ENCODE assay signal across 9 mouse cellular contexts in the genomic region with DNA sequence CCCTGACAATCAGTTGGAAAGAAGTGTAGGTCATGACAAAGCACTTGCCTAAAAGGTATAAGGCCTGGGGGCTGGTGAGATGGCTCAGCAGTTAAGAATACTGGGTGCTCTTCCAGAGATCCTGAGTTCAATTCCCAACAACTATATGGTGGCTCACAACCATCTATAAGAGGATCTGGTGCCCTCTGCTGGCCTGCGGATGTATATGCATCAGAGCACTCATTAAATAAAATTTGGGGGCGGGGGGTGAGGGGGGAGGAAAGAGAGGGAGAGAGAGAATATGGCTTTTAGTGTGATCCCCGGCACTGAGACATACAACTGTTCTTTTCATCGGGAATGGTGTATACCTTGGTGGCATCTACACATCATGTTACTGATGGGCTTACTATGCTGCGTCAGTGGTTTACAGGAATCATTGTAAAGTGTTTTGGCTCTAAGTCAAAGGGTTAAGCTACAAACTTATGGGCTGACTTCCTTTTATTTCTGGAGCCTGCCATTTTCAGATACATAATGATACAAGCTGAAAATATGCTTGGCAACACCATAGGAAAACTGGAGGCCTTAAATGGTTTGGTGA. TPM values are rescaled to one million over a fixed set of nuclear protein-coding genes. Genes with fewer than 3 reads are reported as not detected.
DNase-seq lines count a peak whose midpoint lies in the region; ATAC-seq lines count a peak whose summit lies in the region.
"Had no signal": no experiment of that assay in that cellular context is flagged by ENCODE, and none has a peak within 500 bp of the region (broad histone marks: within the 10 kb centered on the region; RNA-seq: fewer than 3 reads in every experiment).

No protein-coding gene starts in this region.

- no peaks in the 10 kb centered on the region for H3K9me3 ChIP-seq in liver, embryonic 11.5 days (ENCODE audit: control insufficient read depth, low read length)
- no peaks in the 10 kb centered on the region for H3K9me3 ChIP-seq in forebrain, embryonic 11.5 days (ENCODE audit: control insufficient read depth, low read length)
- H3K9me3 ChIP-seq: liver, embryonic 15.5 days; stomach, embryonic 15.5 days had no signal

- H3K4me3 ChIP-seq in liver, embryonic 11.5 days (ENCODE audit: low read depth, low read length), result no peak overlapping the region
- no peak overlapping the region for H3K4me3 ChIP-seq in forebrain, embryonic 11.5 days (ENCODE audit: low read depth, low read length)
- H3K4me3 ChIP-seq: liver, embryonic 15.5 days; stomach, embryonic 15.5 days had no signal

- H3K36me3 ChIP-seq in liver, embryonic 11.5 days (ENCODE audit: control insufficient read depth, insufficient read depth, low read length), result 0 out of 2 replicates have a peak, but pooled peaks cover 3% of the 10 kb centered on the region
- no peaks in the 10 kb centered on the region for H3K36me3 ChIP-seq in forebrain, embryonic 11.5 days (ENCODE audit: control insufficient read depth, insufficient read depth, low read length)
- H3K36me3 ChIP-seq: liver, embryonic 15.5 days; stomach, embryonic 15.5 days had no signal

- ATAC-seq in liver, embryonic 11.5 days (replicated peaks; ENCODE audit: low FRiP score), result no peak
- ATAC-seq in CD4-positive, CD25-positive, alpha-beta regulatory T cell, adult 4 months, result peak; percentile 53
- peak; percentile 62 for ATAC-seq in megakaryocyte progenitor cell, adult 5-6 weeks (replicated peaks; ENCODE audit: poor library complexity)
- no peak for ATAC-seq in forebrain, embryonic 11.5 days (replicated peaks; ENCODE audit: low FRiP score)

- 72% methylated on average over 5 of the region's 5 CpGs for WGBS in liver, embryonic 11.5 days
- 71% methylated on average over 5 of the region's 5 CpGs for WGBS in forebrain, embryonic 11.5 days

- DNase-seq in liver (peak; percentile 50), ZHBTc4 (ENCODE audit: low read depth, low spot score) (peak; percentile 33)
- no peak for DNase-seq in liver, embryonic 11.5 days (ENCODE audit: low spot score)
- DNase-seq in frontal cortex, postnatal 14 days (ENCODE audit: low spot score in 2 of 2), result no peak
- no peak for DNase-seq in forebrain, embryonic 11.5 days (ENCODE audit: low spot score)

- H3K4me2 ChIP-seq in liver, embryonic 11.5 days, result no peak overlapping the region
- no peak overlapping the region for H3K4me2 ChIP-seq in forebrain, embryonic 11.5 days (ENCODE audit: low read depth, low read length, severe bottlenecking)
- H3K4me2 ChIP-seq: liver, embryonic 15.5 days; stomach, embryonic 15.5 days had no signal

- no peak overlapping the region for H3K27ac ChIP-seq in liver, embryonic 11.5 days (ENCODE audit: low read depth, low read length)
- no peak overlapping the region for H3K27ac ChIP-seq in forebrain, embryonic 11.5 days (ENCODE audit: low read depth, low read length)
- H3K27ac ChIP-seq: liver, embryonic 15.5 days; stomach, embryonic 15.5 days had no signal

- H3K9ac ChIP-seq in liver, embryonic 11.5 days (ENCODE audit: low read depth, low read length), result no peak overlapping the region
- no peak overlapping the region for H3K9ac ChIP-seq in forebrain, embryonic 11.5 days (ENCODE audit: low read length)
- H3K9ac ChIP-seq: liver, embryonic 15.5 days; stomach, embryonic 15.5 days had no signal

- no peaks in the 10 kb centered on the region for H3K27me3 ChIP-seq in liver, embryonic 11.5 days (replicated peaks; ENCODE audit: control insufficient read depth, insufficient read depth, low read length)
- no peaks in the 10 kb centered on the region for H3K27me3 ChIP-seq in forebrain, embryonic 11.5 days (ENCODE audit: control insufficient read depth, insufficient read depth, low read length)
- H3K27me3 ChIP-seq: liver, embryonic 15.5 days; stomach, embryonic 15.5 days had no signal

- 0 out of 2 replicates have a peak, but pooled peaks cover 2% of the 10 kb centered on the region for H3K4me1 ChIP-seq in liver, embryonic 11.5 days (replicated peaks; ENCODE audit: control insufficient read depth, insufficient read depth, low read length)
- 0 out of 2 replicates have a peak, but pooled peaks cover 2% of the 10 kb centered on the region for H3K4me1 ChIP-seq in forebrain, embryonic 11.5 days (replicated peaks; ENCODE audit: control insufficient read depth, insufficient read depth, low read length)
- H3K4me1 ChIP-seq: stomach, embryonic 15.5 days had no signal

RNA-seq across cellular contexts. Expression of a gene that starts 19.3 kb away (rescaled TPM):
- polyA plus RNA-seq in liver, embryonic 11.5 days (2014; fragmentation: Nextera tagmentation; extraction: Ambion mirVana), result 3.9 and 4.8 TPM in 2 replicates
- polyA plus RNA-seq in CD4-positive, CD25-positive, alpha-beta regulatory T cell, adult 4 months (2017; shearing (Covaris generic)), result 10 to 100 TPM; 57.3 to 62.9 TPM
- 5.8 and 6.4 TPM in 2 replicates for total RNA-seq in megakaryocyte progenitor cell, adult 5-6 weeks (2015)
- 4.7 and 6.8 TPM in 2 replicates for total RNA-seq in megakaryocyte progenitor cell, adult 5-6 weeks (2017)
- polyA plus RNA-seq in forebrain, embryonic 11.5 days (2014; fragmentation: Nextera tagmentation; extraction: Ambion mirVana), result 13.6 and 19.1 TPM in 2 replicates

RNA-seq across cellular contexts. Expression of a gene that starts 19.4 kb away (rescaled TPM):
- polyA plus RNA-seq in liver, embryonic 11.5 days (2014; fragmentation: Nextera tagmentation; extraction: Ambion mirVana), result 20.6 and 23.1 TPM in 2 replicates
- 10 to 100 TPM; 13.8 to 14.3 TPM for polyA plus RNA-seq in CD4-positive, CD25-positive, alpha-beta regulatory T cell, adult 4 months (2017; shearing (Covaris generic))
- 13.4 and 23.6 TPM in 2 replicates for total RNA-seq in megakaryocyte progenitor cell, adult 5-6 weeks (2015)
- total RNA-seq in megakaryocyte progenitor cell, adult 5-6 weeks (2017), result 8.0 and 11.1 TPM in 2 replicates
- 16.9 and 18.9 TPM in 2 replicates for polyA plus RNA-seq in forebrain, embryonic 11.5 days (2014; fragmentation: Nextera tagmentation; extraction: Ambion mirVana)

RNA-seq across cellular contexts. Expression of a gene that starts 19.5 kb away (rescaled TPM):
- 211 and 219 TPM in 2 replicates for polyA plus RNA-seq in liver, embryonic 11.5 days (2014; fragmentation: Nextera tagmentation; extraction: Ambion mirVana)
- 10 to 100 TPM; 57.4 to 69.3 TPM for polyA plus RNA-seq in CD4-positive, CD25-positive, alpha-beta regulatory T cell, adult 4 months (2017; shearing (Covaris generic))
- 153 and 160 TPM in 2 replicates for total RNA-seq in megakaryocyte progenitor cell, adult 5-6 weeks (2015)
- 127 and 132 TPM in 2 replicates for total RNA-seq in megakaryocyte progenitor cell, adult 5-6 weeks (2017)
- 174 and 194 TPM in 2 replicates for polyA plus RNA-seq in forebrain, embryonic 11.5 days (2014; fragmentation: Nextera tagmentation; extraction: Ambion mirVana)

Comparison
In these comparisons a context has a peak if more than half of its experiments do, and no peak if none do; other contexts are left out.
1. DNase-seq: peak in liver (single experiment) and ZHBTc4 (single experiment); none in liver, embryonic 11.5 days (single experiment), frontal cortex, postnatal 14 days (0 of 2) and forebrain, embryonic 11.5 days (single experiment).
2. ATAC-seq: peak in CD4-positive, CD25-positive, alpha-beta regulatory T cell, adult 4 months (single experiment) and megakaryocyte progenitor cell, adult 5-6 weeks (single experiment); none in liver, embryonic 11.5 days (single experiment) and forebrain, embryonic 11.5 days (single experiment).